Mouse (Mus musculus) kidney, adult 2 months (tissue): ENCODE data around the gene Kif27. TPM values are rescaled to one million over a fixed set of nuclear protein-coding genes. Genes with fewer than 3 reads are reported as not detected.
"Not testable (repeated sequence)": the region's sequence is repeated elsewhere in the genome, so short reads cannot be mapped to it uniquely, and the experiment has no call there.

Source experiments
- DNase-seq: peaks from one replicate; pipeline ENCODE4 v3.0.0; 2021
- H3K27ac ChIP-seq: fragments of 200-500 bp; 2 replicates; pipeline ENCODE4 v1.5.1; 2012; ENCODE audit warnings: low read depth, low read length, control low read depth, inconsistent platforms; ENCODE audit not compliant: insufficient read depth
- H3K27me3 ChIP-seq: fragments of 200-500 bp; replicated peaks from 2 replicates; pipeline ENCODE4 v1.6.1; 2012; ENCODE audit warnings: mild to moderate bottlenecking, moderate library complexity, low read length, inconsistent platforms; ENCODE audit not compliant: control insufficient read depth, insufficient read depth
- H3K36me3 ChIP-seq: fragments of 200-500 bp; 2 replicates; pipeline ENCODE4 v1.6.1; 2012; ENCODE audit warnings: mild to moderate bottlenecking, moderate library complexity, low read length, inconsistent platforms; ENCODE audit not compliant: control insufficient read depth, insufficient read depth
- H3K4me1 ChIP-seq: fragments of 200-500 bp; 2 replicates; pipeline ENCODE4 v1.6.1; 2011; ENCODE audit warnings: low read length; ENCODE audit not compliant: control insufficient read depth, insufficient read depth
- H3K4me3 ChIP-seq: fragments of 200-500 bp; 2 replicates; pipeline ENCODE4 v1.5.1; 2011; ENCODE audit warnings: mild to moderate bottlenecking, low read depth, low read length, control low read depth; ENCODE audit not compliant: insufficient read depth
- CTCF ChIP-seq: fragments of 200-500 bp; conservative IDR thresholded peaks from 2 replicates; pipeline ENCODE4 v1.5.1; 2011; ENCODE audit warnings: low read depth, mild to moderate bottlenecking, control low read depth, low read length, moderate library complexity, mixed read lengths; ENCODE audit not compliant: insufficient read depth, insufficient read length
- POLR2A ChIP-seq: fragments of 200-500 bp; IDR thresholded peaks from one replicate; pipeline ENCODE4 v1.6.1; 2011; ENCODE audit warnings: low read depth, low read length, control low read depth
- WGBS: fragments of 180-500 bp; shearing (Covaris S2); methylation state at CpG from one replicate; pipeline ENCODE4 v1.1.7; 2018; 5-methylcytosine and 5-hydroxymethylcytosine counted together
- polyA plus RNA-seq: library from polyadenylated mRNA; depleted of rRNA; stranded (reverse); fragments of >200 nt; gene quantifications from 2 replicates; pipeline ENCODE4 v1.2.3, GENCODE M21; 2012

Kif27 gene
- polyA plus RNA-seq, 1 experiment, result 0.22 TPM

DNA sequence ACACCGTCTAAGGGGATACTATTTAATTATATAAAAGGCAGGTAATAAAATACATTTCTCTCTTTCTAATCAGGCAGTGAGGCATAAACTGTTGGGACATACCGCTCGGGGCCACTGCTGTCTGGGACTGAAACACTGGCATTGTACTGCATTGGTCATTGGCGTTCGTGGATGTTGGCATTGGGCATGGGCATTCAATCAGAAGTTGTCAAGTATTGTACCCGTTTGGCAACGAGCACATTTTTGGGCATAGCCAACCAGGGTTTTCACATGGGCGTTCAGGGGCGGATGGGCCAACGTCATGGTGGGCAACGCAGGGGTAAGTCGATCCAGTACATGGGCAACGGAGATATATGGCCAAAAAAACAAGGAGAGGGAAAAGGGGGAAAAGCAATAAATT, 38.7 kb upstream of the Kif27 start:
- 67% methylated on average over 13 of the region's 13 CpGs for WGBS
- no peak for DNase-seq
- peaks cover 14% of the 10 kb centered on the region for H3K36me3 ChIP-seq

DNA sequence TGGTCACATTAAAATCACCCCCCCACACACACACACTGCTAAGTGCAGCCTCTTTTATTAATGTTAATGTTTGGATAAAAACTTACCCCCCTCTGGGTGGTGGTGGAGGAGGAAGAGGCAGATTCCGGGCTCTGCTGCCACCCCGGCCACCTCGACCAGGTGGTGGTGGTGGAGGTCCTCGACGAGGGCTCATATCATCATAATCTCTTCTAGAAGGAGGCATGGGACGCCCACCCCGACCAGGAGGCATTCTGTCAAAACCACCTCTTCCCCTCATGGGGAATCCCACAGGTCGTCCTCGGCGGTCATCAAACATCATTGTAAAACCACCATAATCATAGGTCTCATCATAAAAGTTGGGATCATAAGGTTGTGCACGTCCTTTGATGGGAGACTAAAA, 35.5 kb upstream of the Kif27 start:
- not testable (repeated sequence) for H3K27ac ChIP-seq, DNase-seq, H3K27me3 ChIP-seq, H3K4me3 ChIP-seq, H3K4me1 ChIP-seq
- peaks cover 18% of the 10 kb centered on the region for H3K36me3 ChIP-seq
- 72% methylated on average over 11 of the region's 11 CpGs for WGBS

More for the DNA sequence above, 38.7 kb upstream of the Kif27 start:
- no peaks in the 10 kb centered on the region; the same call in 1 of the 2 replicates for H3K4me1 ChIP-seq
- TF ChIP-seq POLR2A (no peak), CTCF (no peak)
- H3K27me3 ChIP-seq, result no peaks in the 10 kb centered on the region
- H3K27ac ChIP-seq, result no peak overlapping the region
- no peak overlapping the region for H3K4me3 ChIP-seq

DNA sequence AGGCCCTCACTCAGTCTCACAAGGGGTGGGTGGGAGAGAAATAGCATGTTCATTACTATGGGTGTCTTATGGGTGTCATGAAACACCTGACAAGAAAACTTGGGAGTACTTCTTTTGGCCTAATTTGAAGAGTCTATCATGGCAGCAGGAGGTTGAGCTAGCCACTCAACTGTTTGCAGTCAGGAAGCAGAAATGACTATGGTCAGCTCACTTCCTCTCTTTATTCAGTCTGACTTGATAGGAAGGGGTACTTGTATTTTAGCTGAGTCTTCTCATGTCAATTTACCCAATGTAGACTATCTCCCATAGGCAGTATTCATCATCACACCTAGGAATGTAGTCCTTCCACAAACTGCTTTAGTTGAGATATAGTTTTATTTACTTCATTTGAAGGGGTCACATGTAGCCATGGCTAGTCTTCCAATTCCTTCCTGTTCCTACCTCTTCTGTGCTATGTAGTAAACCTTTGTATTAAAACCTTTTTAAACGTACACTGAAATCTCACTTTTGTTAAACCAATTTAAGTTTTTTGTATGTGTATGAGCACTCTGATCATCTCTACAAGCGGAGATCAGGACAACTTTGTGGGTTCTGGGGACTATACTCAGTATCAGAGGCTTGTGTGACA, 30.5 kb upstream of the Kif27 start:
- no peak for DNase-seq

DNA sequence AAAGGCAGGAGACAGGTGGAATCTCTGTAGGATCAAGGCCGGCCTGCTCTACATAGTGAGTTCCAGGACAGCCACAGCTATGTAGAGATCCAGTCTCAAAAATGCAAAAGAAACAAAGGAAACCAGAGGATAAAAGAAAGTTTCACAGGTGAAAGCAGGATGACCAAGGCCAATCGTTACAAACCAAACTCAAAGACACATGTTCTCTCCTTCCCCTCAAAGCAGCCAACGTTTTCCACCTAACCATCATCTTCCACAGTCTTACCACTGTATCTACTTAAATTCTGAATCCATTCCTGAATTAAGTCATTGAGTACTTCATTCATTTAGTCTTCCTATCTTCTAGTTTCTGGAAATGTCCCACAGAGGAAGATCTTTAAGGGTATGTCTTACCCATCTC, 29.5 kb upstream of the Kif27 start:
- Histone ChIP-seq H3K27ac (no peak overlapping the region), H3K27me3 (no peaks in the 10 kb centered on the region), H3K36me3 (peaks cover 7% of the 10 kb centered on the region), H3K4me1 (peaks cover 9% of the 10 kb centered on the region; the same call in 1 of the 2 replicates), H3K4me3 (no peak overlapping the region)
- WGBS, result 36% methylated on average over 3 of the region's 3 CpGs
- DNase-seq, result no peak
- no peak for TF ChIP-seq POLR2A
- TF ChIP-seq CTCF, result no peak

More for the DNA sequence above, 30.5 kb upstream of the Kif27 start:
- 83% methylated on average over 2 of the region's 2 CpGs for WGBS
- no peaks in the 10 kb centered on the region for H3K27me3 ChIP-seq
- peaks cover 7% of the 10 kb centered on the region for H3K36me3 ChIP-seq
- TF ChIP-seq POLR2A (no peak), CTCF (no peak)
- H3K27ac ChIP-seq, result no peak overlapping the region
- H3K4me3 ChIP-seq, result no peak overlapping the region
- peaks cover 4% of the 10 kb centered on the region; the same call in 1 of the 2 replicates for H3K4me1 ChIP-seq

DNA sequence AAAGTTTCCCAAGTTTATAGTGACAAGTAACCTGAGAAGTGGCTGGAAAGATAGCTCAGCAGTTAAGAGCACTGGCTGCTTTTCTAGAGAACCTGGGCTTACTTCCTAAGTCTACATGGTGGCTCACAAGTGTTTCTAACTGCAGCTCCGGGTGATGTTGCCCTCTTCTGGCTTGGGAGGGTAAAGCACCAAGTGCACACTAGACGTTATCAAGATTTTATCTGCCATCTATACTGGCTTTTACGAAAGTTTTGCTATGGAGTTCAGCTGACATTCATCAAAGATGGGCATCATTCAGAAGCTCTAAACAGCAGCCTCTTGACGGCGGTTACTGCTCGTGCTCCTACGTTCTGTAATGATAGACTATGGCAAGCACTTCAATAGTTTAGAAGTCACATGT, 29.0 kb upstream of the Kif27 start:
- Histone ChIP-seq H3K27ac (no peak overlapping the region), H3K27me3 (no peaks in the 10 kb centered on the region), H3K36me3 (peaks cover 7% of the 10 kb centered on the region), H3K4me1 (peaks cover 9% of the 10 kb centered on the region; the same call in 1 of the 2 replicates), H3K4me3 (no peak overlapping the region)
- DNase-seq, result peak; percentile 77
- WGBS, result 9% methylated on average over 7 of the region's 7 CpGs
- TF ChIP-seq CTCF (peak; percentile 83), POLR2A (no peak)

DNA sequence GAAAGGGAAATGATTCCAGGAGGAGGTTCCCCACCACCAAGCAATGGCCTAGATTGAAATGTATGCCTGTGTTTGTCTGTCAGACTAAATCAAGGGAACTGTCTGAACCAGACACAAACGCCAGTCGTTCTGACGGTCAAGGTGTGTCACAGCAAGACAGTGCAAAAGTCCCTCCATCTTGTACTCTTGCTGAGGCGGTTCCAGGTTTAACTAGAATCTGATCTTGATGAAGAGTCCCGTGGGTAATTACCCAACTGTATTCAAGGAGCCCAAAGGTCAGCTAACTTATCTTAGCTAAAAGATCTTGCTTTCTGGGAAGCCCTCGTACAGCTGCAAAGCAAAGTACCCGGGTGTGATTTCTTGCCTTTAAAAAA, 26.6 kb upstream of the Kif27 start:
- Histone ChIP-seq H3K36me3 (peaks cover 8% of the 10 kb centered on the region), H3K27me3 (no peaks in the 10 kb centered on the region), H3K27ac (no peak overlapping the region), H3K4me3 (peak overlapping the region; percentile 65), H3K4me1 (peaks cover 9% of the 10 kb centered on the region; the same call in 1 of the 2 replicates)
- WGBS, result 62% methylated on average over 7 of the region's 7 CpGs
- DNase-seq, result no peak
- no peak for TF ChIP-seq CTCF

DNA sequence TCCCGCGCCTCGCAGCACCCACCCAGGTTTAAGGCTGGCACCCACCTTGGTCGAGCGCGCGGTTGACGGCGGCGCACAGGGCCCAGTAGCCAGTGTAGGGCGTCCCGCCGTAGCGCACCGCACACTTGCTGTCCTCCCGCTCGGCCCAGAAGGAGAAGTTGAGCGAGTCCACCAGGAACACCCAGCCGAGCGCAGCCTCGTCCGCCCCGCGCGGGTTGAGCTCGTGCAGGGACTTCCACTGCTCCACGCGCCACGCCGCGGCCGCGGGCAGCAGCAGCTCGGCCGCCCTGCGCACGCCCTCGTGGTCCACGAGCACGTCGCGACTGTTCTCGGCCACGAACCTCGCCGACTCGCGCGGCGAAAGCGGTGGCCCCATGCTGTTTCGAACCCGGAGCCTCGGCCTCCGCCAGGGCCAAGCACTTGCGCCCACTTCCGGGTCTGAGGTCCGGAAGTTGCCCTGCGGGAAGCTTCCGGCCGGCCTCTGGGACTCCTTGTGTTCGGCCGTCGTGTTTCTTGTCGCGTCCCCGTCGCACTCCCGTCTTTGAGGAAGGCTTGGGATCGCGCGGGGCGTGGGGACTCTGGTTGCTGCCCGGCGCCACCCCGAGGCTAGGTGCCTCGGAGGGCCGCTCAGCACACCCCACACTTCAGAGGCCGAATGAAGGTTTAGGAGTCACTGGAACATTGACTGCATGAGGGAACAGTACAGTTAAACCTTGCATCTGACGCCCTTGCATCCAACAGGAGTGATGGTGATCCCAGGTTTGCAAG, 26.0 kb upstream of the Kif27 start, which contains the start of gene 2210016F16Rik:
2210016F16Rik (minus strand) TSS at position 447 of the 768 bp plus-strand sequence.
- peak; percentile 79 for DNase-seq
- Histone ChIP-seq H3K27me3 (no peaks in the 10 kb centered on the region), H3K4me3 (peak within 1 kb of the TSS; percentile 65), H3K27ac (peak within 1 kb of the TSS; percentile 6; the same call in 1 of the 2 replicates), H3K36me3 (peaks cover 9% of the 10 kb centered on the region), H3K4me1 (peaks cover 9% of the 10 kb centered on the region; the same call in 1 of the 2 replicates)
- no peak for TF ChIP-seq POLR2A
- no peak for TF ChIP-seq CTCF
- 3% methylated on average over 80 of the region's 80 CpGs for WGBS
